Comparison of ENCODE assay signal across 9 mouse cellular contexts in the genomic region with DNA sequence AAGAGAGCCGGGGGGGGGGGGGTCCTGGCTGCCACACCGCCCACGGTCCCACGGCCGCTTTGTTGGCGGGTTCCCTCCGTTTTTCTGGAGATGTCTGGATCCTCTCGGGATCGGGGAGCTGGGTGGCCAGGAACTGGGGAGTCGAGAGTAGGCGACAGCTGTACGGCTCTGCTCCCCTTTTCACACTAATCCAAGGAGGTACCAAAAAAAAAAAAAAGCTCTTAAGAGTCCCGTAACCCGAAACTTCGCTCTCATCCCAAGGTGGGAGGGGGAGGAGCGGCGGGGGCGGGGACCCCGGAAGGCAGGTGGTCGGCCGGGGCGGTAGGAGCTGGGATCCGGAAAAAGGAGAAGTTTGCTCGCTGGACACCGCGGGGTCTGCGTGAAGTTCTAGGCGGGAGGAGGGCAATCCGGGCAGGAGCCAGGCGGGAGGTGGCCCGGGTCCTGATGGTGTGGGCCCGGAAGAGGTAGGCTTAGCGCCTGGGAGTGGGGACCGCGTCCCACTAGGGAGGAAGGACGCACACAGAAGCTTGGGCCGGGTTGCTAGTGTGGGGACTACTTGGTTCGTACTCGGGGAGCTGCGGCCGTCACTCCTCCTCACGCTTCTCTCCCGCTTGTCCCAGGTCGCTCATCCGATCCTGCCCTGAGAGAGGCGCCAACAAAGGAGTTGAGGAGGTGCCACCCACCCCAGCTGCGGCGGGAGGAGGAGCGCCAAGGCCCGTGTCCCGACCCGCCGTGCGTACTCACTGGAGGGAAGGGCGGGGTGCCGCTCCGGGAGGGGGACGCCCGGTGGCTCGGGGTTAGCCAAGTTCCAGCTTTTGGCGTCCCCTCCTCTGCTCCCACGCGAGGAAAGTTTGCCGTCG. TPM values are rescaled to one million over a fixed set of nuclear protein-coding genes. Genes with fewer than 3 reads are reported as not detected.
A peak's percentile ranks its signal among the peaks of the same experiment; 100 is the strongest.
DNase-seq lines count a peak whose midpoint lies in the region; ATAC-seq lines count a peak whose summit lies in the region.
"Had no signal": no experiment of that assay in that cellular context is flagged by ENCODE, and none has a peak within 500 bp of the region (broad histone marks: within the 10 kb centered on the region; RNA-seq: fewer than 3 reads in every experiment).

No protein-coding gene starts in this region.

- peak overlapping the region; percentile 93 for H3K4me2 ChIP-seq in hindbrain, embryonic 12.5 days (replicated peaks)
- H3K4me2 ChIP-seq in limb, embryonic 15.5 days = peak overlapping the region; percentile 93
- peak overlapping the region; percentile 99 for H3K4me2 ChIP-seq in midbrain, embryonic 14.5 days (ENCODE audit: low read length)

- H3K4me1 ChIP-seq in hindbrain, embryonic 12.5 days = peaks cover 15% of the 10 kb centered on the region
- peaks cover 14% of the 10 kb centered on the region for H3K4me1 ChIP-seq in limb, embryonic 15.5 days
- peaks cover 11% of the 10 kb centered on the region; the same call in 1 of the 2 replicates for H3K4me1 ChIP-seq in midbrain, embryonic 14.5 days (ENCODE audit: control insufficient read depth, insufficient read depth, low read length)

- H3K27me3 ChIP-seq in hindbrain, embryonic 12.5 days = peaks cover 7% of the 10 kb centered on the region; the same call in 1 of the 2 replicates
- no peaks in the 10 kb centered on the region for H3K27me3 ChIP-seq in limb, embryonic 15.5 days
- no peaks in the 10 kb centered on the region; the same call in 1 of the 2 replicates for H3K27me3 ChIP-seq in midbrain, embryonic 14.5 days (ENCODE audit: control insufficient read depth, insufficient read depth, low read length)

- DNase-seq in frontal cortex, postnatal 10 days (ENCODE audit: low spot score in 2 of 2) = peak; percentile 20 to 39
- no peak for DNase-seq in frontal cortex, postnatal 14 days (ENCODE audit: low spot score in 2 of 2)
- DNase-seq in cerebellum, adult 18-20 months = peak; percentile 33 to 39
- peak; percentile 65 for DNase-seq in forelimb bud, embryonic 11.5 days (ENCODE audit: low read depth, low spot score)
- peak; percentile 68 for DNase-seq in midbrain, embryonic 14.5 days
- peak; percentile 61 for DNase-seq in urinary bladder, postnatal 25 days (ENCODE audit: low spot score)

- peak; percentile 74 for ATAC-seq in hindbrain, embryonic 12.5 days (ENCODE audit: low FRiP score)
- ATAC-seq in limb, embryonic 15.5 days (ENCODE audit: insufficient number of reproducible peaks, low FRiP score, low TSS enrichment, low read depth) = peak; percentile 70
- peak; percentile 65 for ATAC-seq in midbrain, embryonic 14.5 days (ENCODE audit: low FRiP score, low TSS enrichment)

- H3K27ac ChIP-seq in hindbrain, embryonic 12.5 days = peak overlapping the region; percentile 82
- H3K27ac ChIP-seq in limb, embryonic 15.5 days = peak overlapping the region; percentile 80
- H3K27ac ChIP-seq in midbrain, embryonic 14.5 days (replicated peaks; ENCODE audit: low read depth, low read length) = peak overlapping the region; percentile 42
- H3K27ac ChIP-seq: macrophage had no signal

- WGBS in hindbrain, embryonic 12.5 days = 1% methylated on average over 62 of the region's 65 CpGs
- under 1% methylated on average over 63 of the region's 65 CpGs for WGBS in limb, embryonic 15.5 days
- WGBS in midbrain, embryonic 14.5 days = under 1% methylated on average over 63 of the region's 65 CpGs

- H3K9me3 ChIP-seq in hindbrain, embryonic 12.5 days (replicated peaks) = no peaks in the 10 kb centered on the region
- no peaks in the 10 kb centered on the region for H3K9me3 ChIP-seq in limb, embryonic 15.5 days
- no peaks in the 10 kb centered on the region for H3K9me3 ChIP-seq in midbrain, embryonic 14.5 days (ENCODE audit: control insufficient read depth, low read length)

- H3K36me3 ChIP-seq in hindbrain, embryonic 12.5 days = no peaks in the 10 kb centered on the region; the same call in 1 of the 2 replicates
- peaks cover 4% of the 10 kb centered on the region; the same call in 1 of the 2 replicates for H3K36me3 ChIP-seq in limb, embryonic 15.5 days
- no peaks in the 10 kb centered on the region for H3K36me3 ChIP-seq in midbrain, embryonic 14.5 days (ENCODE audit: control insufficient read depth, insufficient read depth, low read length)

- H3K4me3 ChIP-seq in hindbrain, embryonic 12.5 days = peak overlapping the region; percentile 73
- H3K4me3 ChIP-seq in limb, embryonic 15.5 days = peak overlapping the region; percentile 72
- H3K4me3 ChIP-seq in midbrain, embryonic 14.5 days (replicated peaks; ENCODE audit: low read depth, low read length) = peak overlapping the region; percentile 63

- peak overlapping the region; percentile 81 for H3K9ac ChIP-seq in hindbrain, embryonic 12.5 days
- H3K9ac ChIP-seq in limb, embryonic 15.5 days = peak overlapping the region; percentile 29
- peak overlapping the region; percentile 52 for H3K9ac ChIP-seq in midbrain, embryonic 14.5 days (replicated peaks; ENCODE audit: low read length)

RNA-seq across cellular contexts. Expression of gene Tpbg, which starts 1.1 kb away (rescaled TPM):
- 37.1 and 46.4 TPM in 2 replicates for polyA plus RNA-seq in hindbrain, embryonic 12.5 days (2016; fragmentation: Nextera tagmentation; extraction: Ambion mirVana)
- polyA plus RNA-seq in limb, embryonic 15.5 days (2015; fragmentation: Nextera tagmentation; extraction: Ambion mirVana) = 16.5 and 20.8 TPM in 2 replicates
- polyA plus RNA-seq in midbrain, embryonic 14.5 days (2014; fragmentation: Nextera tagmentation; extraction: Ambion mirVana) = 15.3 and 20.2 TPM in 2 replicates
- polyA plus RNA-seq: macrophage had no signal

Comparison
In these comparisons a context has a peak if more than half of its experiments do, and no peak if none do; other contexts are left out.
1. DNase-seq: peak in frontal cortex, postnatal 10 days (2 of 2), cerebellum, adult 18-20 months (2 of 2), forelimb bud, embryonic 11.5 days (single experiment), midbrain, embryonic 14.5 days (single experiment) and urinary bladder, postnatal 25 days (single experiment); none in frontal cortex, postnatal 14 days (0 of 2).
2. H3K9ac ChIP-seq: peak in every context shown above with its lines; median percentile 81 in hindbrain, embryonic 12.5 days; 52 in midbrain, embryonic 14.5 days; 29 in limb, embryonic 15.5 days.
3. Peak in every context shown above with its lines, with median percentiles within 50 percentile points of each other: ATAC-seq, H3K27ac ChIP-seq, H3K4me2 ChIP-seq and H3K4me3 ChIP-seq.